Mouse (Mus musculus) thymus, adult 2 months (tissue): Measurements from ENCODE around the gene Glipr2.

Source experiments
- CTCF ChIP-seq: fragments of 200-500 bp; IDR thresholded peaks from 2 replicates; pipeline ENCODE4 v1.5.1; 2012; ENCODE audit warnings: mild to moderate bottlenecking, control low read depth, low read length, moderate library complexity, borderline replicate concordance; ENCODE audit not compliant: control insufficient read depth, poor library complexity, insufficient read depth; ENCODE audit errors: extremely low read depth
- POLR2A ChIP-seq: fragments of 200-500 bp; IDR thresholded peaks from 2 replicates; pipeline ENCODE4 v1.6.1; 2012; ENCODE audit warnings: mild to moderate bottlenecking, low read length, control low read depth, moderate library complexity; ENCODE audit not compliant: control insufficient read depth, poor library complexity, insufficient read depth; ENCODE audit errors: extremely low read depth

DNA sequence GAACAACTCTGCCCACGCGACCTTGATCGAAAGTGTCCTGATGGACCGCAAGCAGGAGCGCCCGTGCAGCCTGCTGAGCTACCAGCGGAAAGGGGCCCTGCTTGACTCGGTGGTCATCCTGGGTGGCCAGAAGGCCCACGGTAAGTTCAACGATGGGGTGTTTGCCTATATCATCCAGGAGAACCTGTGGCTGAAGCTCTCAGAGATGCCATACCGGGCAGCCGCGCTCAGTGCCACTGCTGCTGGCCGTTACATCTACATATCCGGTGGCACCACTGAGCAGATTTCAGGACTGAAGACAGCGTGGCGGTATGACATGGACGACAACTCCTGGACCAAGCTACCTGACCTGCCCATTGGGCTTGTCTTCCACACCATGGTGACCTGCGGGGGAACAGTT is 27.1 kb downstream of the Glipr2 start:
- TF ChIP-seq CTCF (no peak), POLR2A (no peak)
